ENCODE assay signal across 29 mouse cellular contexts in the genomic region with DNA sequence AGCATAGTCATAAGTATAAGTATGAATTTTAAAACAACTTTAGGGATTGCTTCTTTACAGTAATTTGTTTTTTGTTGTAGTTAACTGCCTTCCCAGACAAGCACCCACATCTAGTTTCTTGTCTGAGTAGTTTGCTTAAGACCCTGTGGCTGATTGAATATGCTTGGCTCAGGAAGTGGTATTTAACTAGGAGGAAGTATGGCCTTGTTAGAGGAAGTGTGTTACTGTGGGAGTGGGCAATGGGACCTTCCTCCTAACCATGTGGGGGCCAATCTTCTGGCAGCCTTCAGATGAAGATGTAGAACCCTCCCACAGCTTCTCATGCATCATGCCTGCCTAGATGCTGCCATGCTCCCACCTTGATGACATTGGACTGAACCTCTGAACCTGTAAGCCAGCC. TPM values are rescaled to one million over a fixed set of nuclear protein-coding genes. Genes with fewer than 3 reads are reported as not detected.
DNase-seq lines count a peak whose midpoint lies in the region; ATAC-seq and TF ChIP-seq lines count a peak whose summit lies in the region.
"Had no signal": no experiment of that assay in that cellular context is flagged by ENCODE, and none has a peak within 500 bp of the region (broad histone marks: within the 10 kb centered on the region; RNA-seq: fewer than 3 reads in every experiment).

No protein-coding gene starts in this region.

- no peak for TF ChIP-seq EP300 in MEL (IDR thresholded peaks at IDR 0.05; ENCODE audit: low read depth in 1 of 2, low read length in 2 of 2)

- H3K4me1 ChIP-seq in MEL (ENCODE audit: control insufficient read depth in 1 of 2, insufficient read depth in 2 of 2, low read length in 2 of 2), result no peaks in the 10 kb centered on the region
- H3K4me1 ChIP-seq: forebrain, embryonic 13.5 days; hindbrain, embryonic 13.5 days; kidney, embryonic 15.5 days; liver, embryonic 12.5 days; midbrain, embryonic 10.5 days; midbrain, embryonic 15.5 days; neural tube, embryonic 12.5 days had no signal

- H3K36me3 ChIP-seq in MEL (ENCODE audit: control insufficient read depth in 1 of 2, insufficient read depth in 2 of 2, low read length in 2 of 2), result peaks cover 0 to 19% of the 10 kb centered on the region in 2 experiments; a peak in 3 of 4 replicates
- H3K36me3 ChIP-seq: midbrain, embryonic 15.5 days had no signal

- peaks cover 2% of the 10 kb centered on the region; the same call in 1 of the 2 replicates for H3K79me2 ChIP-seq in MEL (ENCODE audit: control insufficient read depth, insufficient read depth, low read length, poor library complexity)

- TF ChIP-seq RAD21 in MEL (IDR thresholded peaks at IDR 0.05; ENCODE audit: low read depth, low read length), result no peak

- no peak overlapping the region for H3K4me3 ChIP-seq in MEL (ENCODE audit: control insufficient read depth in 1 of 2, insufficient read depth in 1 of 2, low read depth in 2 of 2, low read length in 2 of 2)
- H3K4me3 ChIP-seq: forebrain, embryonic 13.5 days; hindbrain, embryonic 13.5 days; kidney, embryonic 15.5 days; left cerebral cortex, adult 2 months; limb, embryonic 13.5 days; liver, embryonic 12.5 days; midbrain, embryonic 10.5 days; midbrain, embryonic 15.5 days; neural tube, embryonic 12.5 days had no signal

- no peak for TF ChIP-seq POLR2A in MEL (IDR thresholded peaks at IDR 0.05; ENCODE audit: control insufficient read depth in 1 of 2, insufficient read depth in 1 of 2, low read depth in 1 of 2, low read length in 2 of 2, poor library complexity in 1 of 2)

- no peak overlapping the region for H3K27ac ChIP-seq in MEL (ENCODE audit: control insufficient read depth, low read depth, low read length)
- H3K27ac ChIP-seq: forebrain, embryonic 13.5 days; hindbrain, embryonic 13.5 days; kidney, embryonic 15.5 days; left cerebral cortex, adult 2 months; limb, embryonic 13.5 days; liver, embryonic 12.5 days; macrophage; midbrain, embryonic 10.5 days; midbrain, embryonic 15.5 days; neural tube, embryonic 12.5 days had no signal

- TF ChIP-seq CTCF in MEL (IDR thresholded peaks at IDR 0.05 in 2 of 3, conservative IDR thresholded peaks at IDR 0.05 in 1 of 3; ENCODE audit: control insufficient read depth in 1 of 3, insufficient read depth in 1 of 3, low read depth in 2 of 3, low read length in 3 of 3, poor library complexity in 1 of 3, severe bottlenecking in 1 of 3), result no peak

- ATAC-seq in hematopoietic stem cell, adult 5-6 weeks (replicated peaks in 1 of 2; ENCODE audit: insufficient read depth in 1 of 2, low FRiP score in 2 of 2, low TSS enrichment in 1 of 2, low read depth in 1 of 2, poor library complexity in 2 of 2, severe bottlenecking in 2 of 2), result peak; percentile 85 to 94
- ATAC-seq in cerebellum, adult (ENCODE audit: insufficient number of reproducible peaks, low FRiP score, low TSS enrichment), result no peak
- ATAC-seq: forebrain, embryonic 13.5 days; liver, embryonic 12.5 days; liver, postnatal 0 days; lung, postnatal 0 days; midbrain, embryonic 15.5 days had no signal

- no peaks in the 10 kb centered on the region for H3K27me3 ChIP-seq in MEL (ENCODE audit: control insufficient read depth in 1 of 2, insufficient read depth in 2 of 2, low read length in 2 of 2)
- H3K27me3 ChIP-seq: forebrain, embryonic 13.5 days; hindbrain, embryonic 13.5 days; kidney, embryonic 15.5 days; limb, embryonic 13.5 days; liver, embryonic 12.5 days; midbrain, embryonic 15.5 days; neural tube, embryonic 12.5 days had no signal

- DNase-seq in B cell, adult 2 months, result peak; percentile 13 to 19
- peak; percentile 24 for DNase-seq in MEL (ENCODE audit: low read depth, low spot score)
- DNase-seq in naive thymus-derived CD4-positive, alpha-beta T cell, adult 2 months (ENCODE audit: low read depth), result peak; percentile 16
- DNase-seq in left cerebral cortex, adult 11 months (ENCODE audit: low spot score), result no peak
- no peak for DNase-seq in spleen, postnatal 14 days (ENCODE audit: low spot score in 2 of 2)
- DNase-seq in retina, postnatal 1 day, result no peak
- DNase-seq: adrenal gland, postnatal 10 days; cerebellum, adult 11-12 months; cerebellum, postnatal 10 days; gastrocnemius, postnatal 25 days; heart, adult 18-20 months; heart, postnatal 36 days; kidney, adult 18-20 months; kidney, postnatal 25 days; liver, postnatal 0 days; right cerebral cortex, postnatal 25 days had no signal

- no peaks in the 10 kb centered on the region for H3K9me3 ChIP-seq in MEL (replicated peaks; ENCODE audit: insufficient read depth, low read length)
- H3K9me3 ChIP-seq: forebrain, embryonic 13.5 days; limb, embryonic 13.5 days; liver, embryonic 12.5 days; midbrain, embryonic 10.5 days; midbrain, embryonic 15.5 days; neural tube, embryonic 12.5 days had no signal

- no peak overlapping the region for H3K9ac ChIP-seq in MEL (ENCODE audit: control insufficient read depth, low read depth, low read length, poor library complexity, severe bottlenecking)
- H3K9ac ChIP-seq: forebrain, embryonic 13.5 days; hindbrain, embryonic 13.5 days; kidney, embryonic 15.5 days; limb, embryonic 13.5 days; liver, embryonic 12.5 days; liver, postnatal 0 days; midbrain, embryonic 15.5 days; neural tube, embryonic 12.5 days had no signal

TF ChIP-seq in MEL, 35 proteins besides CTCF, POLR2A, EP300 and RAD21:
- TF ChIP-seq E2F4 (IDR thresholded peaks at IDR 0.05; ENCODE audit: borderline replicate concordance, low read depth, low read length), result no peak

RNA-seq across cellular contexts. Expression of a gene that starts 30.7 kb away (rescaled TPM):
- 20.5 and 23.8 TPM in 2 replicates for total RNA-seq in MEL (2012; rRNA removed)
- 10 to 100 TPM in 1 of 2 experiments, not detected in 1; 19.4 TPM for polyA plus RNA-seq in MEL (2012; ENCODE audit: insufficient read depth in 1 of 2, insufficient read length in 2 of 2, low read depth in 1 of 2, low replicate concordance in 2 of 2, missing spikeins in 1 of 2)
- 23.8 and 25.6 TPM in 2 replicates for total RNA-seq in hematopoietic stem cell, adult 5-6 weeks (2017)

RNA-seq across cellular contexts. Expression of a gene that starts 49.8 kb away (rescaled TPM):
- 5.0 and 5.9 TPM in 2 replicates for total RNA-seq in MEL (2012; rRNA removed)
- 10 to 100 TPM in 1 of 2 experiments, 1 to 10 TPM in 1; 6.9 to 61.6 TPM for polyA plus RNA-seq in MEL (2012; ENCODE audit: insufficient read depth in 1 of 2, insufficient read length in 2 of 2, low read depth in 1 of 2, low replicate concordance in 2 of 2, missing spikeins in 1 of 2)
- total RNA-seq in hematopoietic stem cell, adult 5-6 weeks (2017), result 19.8 and 33.7 TPM in 2 replicates

RNA-seq across cellular contexts. Expression of a gene that starts 50.2 kb away (rescaled TPM):
- 35.1 and 36.3 TPM in 2 replicates for total RNA-seq in MEL (2012; rRNA removed)
- polyA plus RNA-seq in MEL (2012; ENCODE audit: insufficient read depth in 1 of 2, insufficient read length in 2 of 2, low read depth in 1 of 2, low replicate concordance in 2 of 2, missing spikeins in 1 of 2), result 10 to 100 TPM; 62.2 to 65.5 TPM
- 119 and 147 TPM in 2 replicates for total RNA-seq in hematopoietic stem cell, adult 5-6 weeks (2017)

Comparison
In these comparisons a context has a peak if more than half of its experiments do, and no peak if none do; other contexts are left out.
1. DNase-seq: peak in B cell, adult 2 months (2 of 2), MEL (single experiment) and naive thymus-derived CD4-positive, alpha-beta T cell, adult 2 months (single experiment); none in left cerebral cortex, adult 11 months (single experiment), spleen, postnatal 14 days (0 of 2) and retina, postnatal 1 day (single experiment).